Mouse (Mus musculus) liver, embryonic 11.5 days (tissue): Measurements from ENCODE around the gene Nedd4. TPM values are rescaled to one million over a fixed set of nuclear protein-coding genes. Genes with fewer than 3 reads are reported as not detected.

Experiments used
- ATAC-seq: fragments of 200-750 bp; cut with Nextera tagmentation; replicated peaks from 2 replicates; pipeline ENCODE4 v1.8.0; 2017; ENCODE audit warnings: moderate number of reproducible peaks, mild to moderate bottlenecking, moderate TSS enrichment, moderate library complexity; ENCODE audit not compliant: low FRiP score
- DNase-seq: peaks from one replicate; pipeline ENCODE4 v3.0.0-alpha.2; 2017; ENCODE audit warnings: low spot score
- H3K27ac ChIP-seq: fragments of 300-500 bp; sonication (generic); 2 replicates; pipeline ENCODE4 v1.5.1; 2014; ENCODE audit warnings: mild to moderate bottlenecking, low read depth, low read length, control low read depth
- H3K27me3 ChIP-seq: fragments of 300-500 bp; sonication (generic); replicated peaks from 2 replicates; pipeline ENCODE4 v1.6.1; 2014; ENCODE audit warnings: low read length, mixed read lengths; ENCODE audit not compliant: control insufficient read depth, insufficient read depth
- H3K36me3 ChIP-seq: fragments of 300-500 bp; sonication (generic); 2 replicates; pipeline ENCODE4 v1.6.1; 2014; ENCODE audit warnings: mild to moderate bottlenecking, low read length, moderate library complexity, mixed read lengths; ENCODE audit not compliant: control insufficient read depth, insufficient read depth
- H3K4me1 ChIP-seq: fragments of 300-500 bp; sonication (generic); replicated peaks from 2 replicates; pipeline ENCODE4 v1.6.1; 2014; ENCODE audit warnings: low read length, mixed read lengths; ENCODE audit not compliant: control insufficient read depth, insufficient read depth
- H3K4me2 ChIP-seq: fragments of 300-500 bp; sonication (generic); 2 replicates; pipeline ENCODE4 v1.6.1; 2014; ENCODE audit warnings: mild to moderate bottlenecking, control low read depth, moderate library complexity
- H3K4me3 ChIP-seq: fragments of 300-500 bp; sonication (generic); 2 replicates; pipeline ENCODE4 v1.5.1; 2014; ENCODE audit warnings: low read depth, low read length, control low read depth
- H3K9ac ChIP-seq: fragments of 300-500 bp; sonication (generic); 2 replicates; pipeline ENCODE4 v1.6.1; 2014; ENCODE audit warnings: low read depth, low read length, control low read depth
- H3K9me3 ChIP-seq: fragments of 300-500 bp; sonication (generic); 2 replicates; pipeline ENCODE4 v1.6.1; 2016; ENCODE audit warnings: low read length, inconsistent platforms, mixed read lengths; ENCODE audit not compliant: control insufficient read depth
- WGBS: fragments of 180-500 bp; shearing (Covaris S2); extraction: QIAGEN DNeasy Blood & Tissue Kit; methylation state at CpG from one replicate; pipeline ENCODE4 v1.1.7; 2014; 5-methylcytosine and 5-hydroxymethylcytosine counted together
- polyA plus RNA-seq: library from polyadenylated mRNA; unstranded; fragments of >200 nt; fragmentation: Nextera tagmentation; extraction: Ambion mirVana; gene quantifications from 2 replicates; pipeline ENCODE4 v1.2.1, GENCODE M21; 2014

Nedd4 gene
- polyA plus RNA-seq, 1 experiment from 2014 or later = 302 TPM

DNA sequence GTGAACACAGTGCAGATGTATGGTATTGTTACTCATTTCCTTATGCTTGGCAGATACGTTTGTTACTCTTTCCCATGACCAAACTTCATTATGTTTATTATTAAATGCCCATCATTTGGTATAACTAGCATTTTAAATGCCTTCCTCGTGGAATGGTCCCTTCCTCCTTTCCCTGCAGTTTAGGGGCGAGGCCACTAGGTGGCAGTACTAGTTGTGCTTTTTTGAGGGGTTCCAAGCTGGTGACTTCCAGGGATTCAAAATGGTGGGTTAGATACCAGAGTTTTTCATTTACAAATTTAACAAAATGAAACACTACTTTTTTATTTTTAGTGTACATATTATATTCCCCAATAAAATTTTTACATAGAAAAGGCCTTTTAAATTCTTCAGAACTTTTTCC, 71.8 kb downstream of the Nedd4 start:
- H3K4me1 ChIP-seq = no peaks in the 10 kb centered on the region
- H3K4me2 ChIP-seq = no peak overlapping the region
- no peak for ATAC-seq
- H3K27ac ChIP-seq = no peak overlapping the region
- no peaks in the 10 kb centered on the region for H3K27me3 ChIP-seq
- no peaks in the 10 kb centered on the region for H3K9me3 ChIP-seq
- 47% methylated on average over 3 of the region's 3 CpGs for WGBS
- peaks cover 65% of the 10 kb centered on the region for H3K36me3 ChIP-seq
- no peak overlapping the region for H3K9ac ChIP-seq
- no peak overlapping the region for H3K4me3 ChIP-seq
- peak; percentile 59 for DNase-seq

DNA sequence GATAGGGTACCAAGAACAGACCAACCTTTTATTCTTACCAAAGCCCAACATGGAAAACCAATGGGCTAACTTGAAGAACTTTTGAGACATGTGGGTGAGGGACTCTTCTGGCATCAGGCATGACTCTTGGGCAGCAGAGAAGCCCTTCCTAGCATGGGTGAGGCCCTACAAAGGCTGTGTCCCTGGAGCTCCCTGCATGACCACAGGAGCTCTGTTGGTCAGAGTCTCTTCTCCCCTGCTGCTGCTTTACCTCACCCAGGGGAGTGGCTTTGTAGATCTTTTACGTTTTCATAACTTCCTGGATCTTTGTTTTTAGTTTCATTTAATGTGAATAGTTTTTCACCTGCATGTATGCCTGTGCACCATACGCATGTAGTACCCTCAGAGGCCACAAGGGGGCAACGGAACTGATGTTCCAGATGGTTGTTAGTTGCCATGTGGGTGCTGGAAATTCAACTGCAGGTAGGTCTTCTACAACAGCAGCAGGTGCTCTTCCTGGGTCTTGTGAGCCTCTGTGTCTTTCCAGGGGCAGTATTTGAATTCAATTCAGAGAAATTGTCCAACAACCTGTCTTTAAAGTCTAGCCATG, 73.8 kb downstream of the Nedd4 start:
- Histone ChIP-seq H3K27ac (no peak overlapping the region), H3K4me1 (no peaks in the 10 kb centered on the region), H3K27me3 (no peaks in the 10 kb centered on the region), H3K9me3 (no peaks in the 10 kb centered on the region), H3K36me3 (peaks cover 71% of the 10 kb centered on the region), H3K4me2 (no peak overlapping the region), H3K4me3 (no peak overlapping the region), H3K9ac (no peak overlapping the region)
- peak; percentile 37; the same call in 1 of the 2 replicates for ATAC-seq
- WGBS = 51% methylated on average over 3 of the region's 3 CpGs
- DNase-seq = peak; percentile 58

DNA sequence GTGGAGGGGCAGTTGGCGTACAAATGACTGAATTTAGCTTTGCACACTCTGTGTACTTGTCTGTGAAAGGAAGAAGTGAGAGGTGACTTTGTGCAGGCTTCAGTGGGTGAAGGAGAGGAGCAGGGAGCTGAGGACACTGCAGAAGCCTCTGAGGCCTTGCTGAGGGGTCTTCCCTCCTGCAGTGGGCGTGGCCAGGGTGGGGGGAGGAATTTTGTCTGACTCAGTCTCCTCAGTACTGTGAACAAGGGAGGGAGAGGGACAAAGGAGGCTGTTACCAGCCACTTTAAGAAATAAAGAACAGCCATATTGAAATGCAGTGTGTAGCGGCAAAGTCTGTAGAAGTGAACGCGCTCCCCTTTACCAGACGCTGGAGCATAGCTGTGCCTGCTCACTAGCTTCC, 79.1 kb downstream of the Nedd4 start:
- Histone ChIP-seq H3K9ac (no peak overlapping the region), H3K27me3 (no peaks in the 10 kb centered on the region)
- ATAC-seq = 0 out of 2 replicates have a peak, but pooled peaks have one; percentile 6

DNA sequence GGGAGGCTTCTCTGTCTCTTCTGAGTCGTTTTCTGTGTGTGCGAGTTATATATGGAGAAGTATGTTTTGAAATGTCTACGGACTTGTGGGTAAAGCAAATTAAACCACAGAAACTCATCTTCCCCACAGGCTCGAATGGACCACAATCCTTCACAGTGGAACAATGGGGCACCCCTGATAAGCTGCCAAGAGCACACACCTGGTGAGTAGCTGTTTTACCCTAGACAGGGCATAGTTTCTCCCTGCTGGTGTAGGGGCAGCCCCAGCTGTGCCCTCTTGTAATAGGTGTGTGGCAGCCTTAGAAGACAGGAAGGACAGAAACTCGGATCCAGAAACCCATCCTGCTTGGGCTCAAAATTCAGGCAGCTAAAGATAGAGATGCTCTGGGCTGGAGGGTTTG, 84.1 kb downstream of the Nedd4 start:
- ATAC-seq (no peak), DNase-seq (no peak)
- Histone ChIP-seq H3K4me2 (no peak overlapping the region), H3K4me1 (no peaks in the 10 kb centered on the region), H3K4me3 (no peak overlapping the region), H3K36me3 (peaks cover 62% of the 10 kb centered on the region), H3K9ac (no peak overlapping the region), H3K27me3 (no peaks in the 10 kb centered on the region), H3K27ac (no peak overlapping the region), H3K9me3 (no peaks in the 10 kb centered on the region)
- WGBS = 75% methylated on average over 5 of the region's 5 CpGs

More for the DNA sequence above, 79.1 kb downstream of the Nedd4 start:
- DNase-seq = no peak
- Histone ChIP-seq H3K4me2 (no peak overlapping the region), H3K4me3 (no peak overlapping the region), H3K36me3 (peaks cover 84% of the 10 kb centered on the region), H3K27ac (no peak overlapping the region), H3K9me3 (no peaks in the 10 kb centered on the region), H3K4me1 (no peaks in the 10 kb centered on the region)
- 94% methylated on average over 6 of the region's 6 CpGs for WGBS

DNA sequence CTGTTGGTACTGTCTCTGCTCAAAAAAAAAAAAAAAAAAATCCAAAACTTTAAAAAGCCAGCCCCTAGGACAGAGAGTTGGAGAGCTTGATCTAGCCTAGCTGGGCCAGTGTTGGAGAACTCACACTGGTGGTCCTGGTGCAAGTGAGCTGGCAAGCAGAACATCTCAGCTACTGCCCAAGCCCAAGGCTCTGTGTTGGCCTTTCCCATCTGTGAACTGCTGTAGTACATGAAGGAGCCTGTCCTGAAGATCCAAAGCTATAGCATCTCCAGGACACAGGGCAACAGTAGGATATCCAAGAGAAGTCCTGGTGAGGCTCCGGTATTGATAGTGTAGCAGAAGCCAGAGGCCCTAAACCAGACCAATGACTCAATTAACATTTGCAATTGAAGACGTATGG, 88.1 kb downstream of the Nedd4 start:
- no peak for DNase-seq
- Histone ChIP-seq H3K4me2 (no peak overlapping the region), H3K27ac (no peak overlapping the region), H3K4me3 (no peak overlapping the region), H3K9ac (no peak overlapping the region), H3K36me3 (peaks cover 28% of the 10 kb centered on the region), H3K4me1 (no peaks in the 10 kb centered on the region), H3K9me3 (no peaks in the 10 kb centered on the region), H3K27me3 (no peaks in the 10 kb centered on the region)
- WGBS = 65% methylated on average over 2 of the region's 2 CpGs
- ATAC-seq = peak; percentile 21; the same call in 1 of the 2 replicates

DNA sequence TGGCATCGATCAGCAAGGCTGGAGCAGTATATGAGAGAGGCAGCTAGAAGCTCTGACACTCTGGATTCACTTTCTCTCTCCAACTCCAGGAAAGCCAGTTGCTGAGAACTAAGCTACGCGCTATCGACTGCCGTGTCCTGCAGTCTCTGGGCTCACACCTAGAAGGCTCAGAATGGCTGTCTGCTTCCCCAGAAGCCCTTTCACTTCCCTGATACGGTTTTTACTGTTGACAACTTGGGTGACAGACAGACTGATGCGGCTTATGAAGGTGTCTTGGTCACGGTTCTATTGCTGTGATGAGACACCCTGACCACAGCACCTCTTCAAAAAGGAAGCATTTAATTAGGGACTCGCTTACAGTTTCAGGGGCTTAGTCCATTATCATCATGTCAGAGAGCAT, 90.5 kb downstream of the Nedd4 start:
- H3K4me3 ChIP-seq = no peak overlapping the region
- WGBS = 69% methylated on average over 9 of the region's 9 CpGs
- H3K4me1 ChIP-seq = no peaks in the 10 kb centered on the region
- no peak overlapping the region for H3K27ac ChIP-seq
- no peaks in the 10 kb centered on the region for H3K27me3 ChIP-seq
- H3K9me3 ChIP-seq = no peaks in the 10 kb centered on the region
- no peak for ATAC-seq
- H3K36me3 ChIP-seq = peaks cover 14% of the 10 kb centered on the region
- no peak overlapping the region for H3K4me2 ChIP-seq
- no peak overlapping the region for H3K9ac ChIP-seq
- DNase-seq = no peak

DNA sequence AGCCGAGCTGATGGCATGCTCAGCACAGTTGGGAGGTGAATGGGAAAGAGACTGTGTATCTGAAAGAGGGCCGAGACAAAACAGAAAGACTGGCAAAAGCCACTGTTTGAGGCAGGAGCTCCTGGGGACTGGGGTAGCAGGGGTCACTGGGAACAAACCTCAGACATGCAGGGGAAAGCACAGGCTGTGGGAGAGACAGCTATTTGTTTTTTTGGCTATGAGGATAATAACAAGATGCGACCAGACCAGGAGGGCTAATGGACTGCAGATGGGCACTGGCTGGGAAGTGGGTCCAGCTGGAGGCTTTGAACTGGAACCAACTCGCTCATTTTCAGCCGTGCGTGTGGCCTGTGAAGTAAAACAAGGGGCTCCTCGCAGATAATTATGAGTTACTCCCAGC, 91.6 kb downstream of the Nedd4 start:
- no peak overlapping the region for H3K4me3 ChIP-seq
- DNase-seq = no peak
- H3K36me3 ChIP-seq = peaks cover 5% of the 10 kb centered on the region
- H3K9ac ChIP-seq = no peak overlapping the region
- 47% methylated on average over 7 of the region's 7 CpGs for WGBS
- no peaks in the 10 kb centered on the region for H3K9me3 ChIP-seq
- H3K27ac ChIP-seq = no peak overlapping the region
- H3K4me2 ChIP-seq = no peak overlapping the region
- H3K27me3 ChIP-seq = no peaks in the 10 kb centered on the region
- ATAC-seq = no peak
- no peaks in the 10 kb centered on the region; the same call in 1 of the 2 replicates for H3K4me1 ChIP-seq

DNA sequence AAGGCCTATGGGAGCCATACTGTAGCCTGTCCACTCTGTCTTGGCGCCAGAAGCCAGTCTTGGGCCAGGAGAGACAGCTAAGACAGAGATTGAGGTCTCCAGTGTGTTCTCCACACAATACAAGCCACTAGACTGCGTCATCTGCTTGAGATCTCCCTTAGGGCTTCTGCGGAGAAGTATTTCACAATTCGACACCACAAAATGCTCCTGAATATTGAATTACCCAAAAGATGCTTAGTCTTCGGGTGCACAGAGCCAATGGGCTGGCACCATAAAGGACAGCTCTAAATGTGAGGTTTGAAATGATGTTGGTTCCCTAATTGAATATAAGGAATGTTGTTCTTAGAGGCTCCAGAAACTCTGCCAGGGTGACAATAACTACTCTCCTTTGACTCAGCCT, 95.0 kb downstream of the Nedd4 start:
- Histone ChIP-seq H3K9ac (no peak overlapping the region), H3K9me3 (no peaks in the 10 kb centered on the region), H3K36me3 (no peaks in the 10 kb centered on the region), H3K4me1 (no peaks in the 10 kb centered on the region; the same call in 1 of the 2 replicates), H3K4me3 (no peak overlapping the region), H3K4me2 (no peak overlapping the region), H3K27me3 (no peaks in the 10 kb centered on the region), H3K27ac (no peak overlapping the region)
- no peak for ATAC-seq
- no peak for DNase-seq
- 83% methylated on average over 5 of the region's 5 CpGs for WGBS

DNA sequence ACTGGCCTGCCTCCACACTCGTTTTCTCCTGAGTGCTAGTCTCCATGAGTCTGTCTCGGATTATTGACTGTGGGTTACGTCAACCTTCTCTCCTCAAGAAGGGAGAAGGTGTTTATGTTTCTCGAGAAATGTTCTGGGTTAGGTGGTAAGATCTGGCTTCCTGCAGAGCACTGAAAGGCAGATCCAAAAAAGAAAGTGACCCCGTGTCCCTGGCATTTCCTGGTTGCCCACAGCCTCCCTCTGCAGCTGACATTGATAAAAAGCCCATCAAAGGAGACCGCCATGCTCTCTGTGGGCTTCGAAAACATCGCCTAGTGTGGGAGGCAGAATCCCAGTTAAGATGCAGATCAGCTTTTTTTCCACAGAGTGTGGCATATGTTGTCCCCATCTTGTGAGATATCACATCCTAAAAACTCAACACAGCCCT, 96.6 kb downstream of the Nedd4 start:
- Histone ChIP-seq H3K4me2 (no peak overlapping the region), H3K4me3 (no peak overlapping the region), H3K9me3 (no peaks in the 10 kb centered on the region), H3K4me1 (peaks cover 3% of the 10 kb centered on the region; the same call in 1 of the 2 replicates), H3K36me3 (no peaks in the 10 kb centered on the region), H3K9ac (no peak overlapping the region), H3K27me3 (no peaks in the 10 kb centered on the region), H3K27ac (no peak overlapping the region)
- no peak for ATAC-seq
- no peak for DNase-seq
- WGBS = 40% methylated on average over 8 of the region's 8 CpGs
